Mouse (Mus musculus) thymus, adult 2 months (tissue): Measurements from ENCODE around the gene Trim29. TPM values are rescaled to one million over a fixed set of nuclear protein-coding genes. Genes with fewer than 3 reads are reported as not detected.
A peak's percentile ranks its signal among the peaks of the same experiment; 100 is the strongest.

Source experiments
- DNase-seq: peaks from one replicate; pipeline ENCODE4 v3.0.0; 2021
- H3K27ac ChIP-seq: fragments of 200-500 bp; 2 replicates; pipeline ENCODE4 v1.5.1; 2012; ENCODE audit warnings: low read length, control low read depth; ENCODE audit not compliant: control insufficient read depth, insufficient read depth
- H3K27me3 ChIP-seq: fragments of 200-500 bp; 2 replicates; pipeline ENCODE4 v1.6.1; 2012; ENCODE audit warnings: mild to moderate bottlenecking, low read length, moderate library complexity, mixed read lengths; ENCODE audit not compliant: control insufficient read depth, insufficient read depth
- H3K36me3 ChIP-seq: fragments of 200-500 bp; 2 replicates; pipeline ENCODE4 v1.6.1; 2012; ENCODE audit warnings: mild to moderate bottlenecking, low read length, moderate library complexity; ENCODE audit not compliant: control insufficient read depth, insufficient read depth
- H3K4me1 ChIP-seq: fragments of 200-500 bp; replicated peaks from 2 replicates; pipeline ENCODE4 v1.6.1; 2012; ENCODE audit warnings: low read length; ENCODE audit not compliant: control insufficient read depth, insufficient read depth
- H3K4me3 ChIP-seq: fragments of 200-500 bp; 2 replicates; pipeline ENCODE4 v1.5.1; 2012; ENCODE audit warnings: mild to moderate bottlenecking, low read length, control low read depth, moderate library complexity; ENCODE audit not compliant: control insufficient read depth, insufficient read depth
- CTCF ChIP-seq: fragments of 200-500 bp; IDR thresholded peaks from 2 replicates; pipeline ENCODE4 v1.5.1; 2012; ENCODE audit warnings: mild to moderate bottlenecking, control low read depth, low read length, moderate library complexity, borderline replicate concordance; ENCODE audit not compliant: control insufficient read depth, poor library complexity, insufficient read depth; ENCODE audit errors: extremely low read depth
- POLR2A ChIP-seq: fragments of 200-500 bp; IDR thresholded peaks from 2 replicates; pipeline ENCODE4 v1.6.1; 2012; ENCODE audit warnings: mild to moderate bottlenecking, low read length, control low read depth, moderate library complexity; ENCODE audit not compliant: control insufficient read depth, poor library complexity, insufficient read depth; ENCODE audit errors: extremely low read depth
- WGBS: fragments of 180-500 bp; shearing (Covaris S2); methylation state at CpG from one replicate; pipeline ENCODE4 v1.1.7; 2018; 5-methylcytosine and 5-hydroxymethylcytosine counted together
- polyA plus RNA-seq: library from polyadenylated mRNA; depleted of rRNA; stranded (reverse); fragments of >200 nt; gene quantifications from 2 replicates; pipeline ENCODE4 v1.2.3, GENCODE M21; 2012; rRNA removed

Gene Trim29
- 30.1 and 35.6 TPM in 2 replicates for polyA plus RNA-seq

DNA sequence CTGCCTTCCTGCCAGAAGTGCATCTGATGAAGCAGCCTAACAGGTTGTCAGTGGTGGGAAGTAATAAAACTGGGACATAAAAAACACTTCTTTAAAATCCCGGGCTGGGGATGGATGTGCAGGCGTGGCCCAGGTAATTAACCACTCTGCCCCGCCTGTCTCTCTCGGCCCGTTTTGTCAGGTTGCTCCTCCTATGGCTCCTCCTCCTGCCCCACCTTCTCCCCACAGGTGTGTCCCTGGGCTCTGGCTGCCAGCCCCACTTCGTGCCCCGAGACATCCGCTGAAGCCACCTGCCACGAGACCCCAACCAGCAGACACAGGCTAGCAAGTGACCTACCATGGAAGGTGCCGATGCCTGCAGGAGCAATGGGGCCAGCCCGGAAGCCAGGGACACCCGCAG lies at the start of gene Trim29:
Trim29 (plus strand) TSS at position 311 of the 400 bp plus-strand sequence.
- TF ChIP-seq POLR2A: no peak
- no peak for TF ChIP-seq CTCF
- H3K27me3 ChIP-seq: no peaks in the 10 kb centered on the region
- H3K4me3 ChIP-seq: peak within 1 kb of the TSS; percentile 23
- peak within 1 kb of the TSS; percentile 12; the same call in 1 of the 2 replicates for H3K27ac ChIP-seq
- no peaks in the 10 kb centered on the region for H3K4me1 ChIP-seq
- H3K36me3 ChIP-seq: no peaks in the 10 kb centered on the region
- DNase-seq: no peak
- 59% methylated on average over 12 of the region's 12 CpGs for WGBS

DNA sequence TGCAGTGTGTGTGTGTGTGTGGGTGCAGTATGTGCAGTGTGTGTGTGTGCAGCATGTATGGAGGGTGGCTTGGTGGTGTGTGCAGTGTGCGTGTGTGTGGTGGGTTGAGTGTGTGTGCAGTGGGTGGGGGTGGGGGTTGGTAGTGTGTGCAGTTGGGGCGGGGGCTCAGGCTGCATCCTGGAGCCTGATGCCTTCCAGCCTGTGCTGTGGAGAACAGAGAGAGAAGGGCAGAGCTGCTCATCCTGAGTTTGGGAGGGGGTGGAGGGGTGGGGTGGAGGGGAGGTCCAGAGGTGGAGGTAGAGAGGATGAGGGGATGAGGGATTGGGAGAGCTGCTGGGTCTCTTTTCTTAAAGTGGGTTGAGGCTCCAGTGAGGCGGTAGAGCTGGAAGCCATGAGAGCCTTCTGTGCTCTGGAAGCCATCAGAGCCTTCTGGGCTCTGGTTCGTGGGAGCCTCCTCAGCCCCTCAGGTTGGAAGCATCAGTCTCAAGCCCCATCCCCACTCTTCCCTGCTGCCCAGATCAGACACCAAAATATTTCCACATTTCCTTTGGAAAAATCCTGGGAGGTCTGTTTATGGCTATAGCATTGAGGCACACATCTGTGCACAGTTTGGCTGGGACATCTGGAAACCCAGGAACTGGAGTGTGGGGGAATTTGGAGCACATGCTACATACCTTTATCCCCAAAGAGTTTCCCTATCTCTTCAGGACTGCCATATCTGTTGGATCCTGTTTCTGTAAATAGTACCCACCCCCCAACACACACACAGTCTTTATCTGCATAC lies 49.3 kb upstream of the Trim29 start:
- DNase-seq: no peak
- H3K36me3 ChIP-seq: no peaks in the 10 kb centered on the region
- H3K27ac ChIP-seq: no peak overlapping the region
- H3K27me3 ChIP-seq: no peaks in the 10 kb centered on the region
- 93% methylated on average over 4 of the region's 4 CpGs for WGBS
- no peak overlapping the region for H3K4me3 ChIP-seq
- TF ChIP-seq POLR2A: no peak
- H3K4me1 ChIP-seq: peaks cover 17% of the 10 kb centered on the region; the same call in 1 of the 2 replicates

DNA sequence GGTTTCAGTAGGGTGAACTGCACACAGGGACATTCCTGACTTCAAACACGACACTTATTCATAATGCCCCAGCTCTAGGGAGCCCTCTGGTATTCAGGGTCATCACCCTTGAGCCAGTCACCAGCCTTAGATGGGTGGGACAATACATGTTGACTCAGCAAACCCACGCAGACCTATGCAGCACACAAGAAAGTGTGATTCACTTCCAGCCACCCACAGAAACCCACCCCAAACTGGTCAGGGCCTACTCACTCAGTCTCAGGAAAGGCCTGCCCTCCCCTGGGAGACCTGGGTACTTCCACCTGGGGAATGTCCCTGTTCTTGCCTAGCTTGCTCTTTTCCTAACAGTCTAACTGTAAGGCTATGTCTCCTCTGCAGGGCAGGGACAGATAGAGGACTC lies 48.7 kb upstream of the Trim29 start:
- Histone ChIP-seq H3K4me3 (no peak overlapping the region), H3K27ac (no peak overlapping the region)
- no peak for DNase-seq

DNA sequence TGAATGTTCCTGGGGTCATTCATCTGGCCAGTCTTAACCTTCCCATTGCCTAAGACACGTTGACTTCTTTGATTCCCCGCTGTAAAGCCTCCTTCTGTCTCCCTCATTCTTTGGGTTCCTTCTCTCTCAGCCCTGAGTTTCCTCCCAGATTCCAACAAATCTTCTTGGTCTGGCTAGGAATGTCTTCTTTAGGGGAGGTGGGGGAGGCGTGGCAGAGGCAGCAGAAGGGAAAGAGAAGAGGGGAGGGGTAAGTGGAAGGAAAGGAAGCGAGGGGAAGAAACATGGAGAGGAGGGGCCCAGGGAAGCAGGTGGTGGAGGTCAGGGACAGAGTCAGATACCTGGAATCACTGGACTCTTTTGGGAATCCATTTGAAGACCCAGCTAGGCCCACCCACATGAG lies 48.3 kb upstream of the Trim29 start:
- WGBS: 85% methylated on average over 4 of the region's 4 CpGs
- Histone ChIP-seq H3K27ac (no peak overlapping the region), H3K4me3 (no peak overlapping the region), H3K36me3 (no peaks in the 10 kb centered on the region), H3K27me3 (no peaks in the 10 kb centered on the region), H3K4me1 (peaks cover 17% of the 10 kb centered on the region; the same call in 1 of the 2 replicates)
- no peak for DNase-seq
- TF ChIP-seq POLR2A (no peak), CTCF (no peak)

More for the DNA sequence above, 48.7 kb upstream of the Trim29 start:
- Histone ChIP-seq H3K27me3 (no peaks in the 10 kb centered on the region), H3K4me1 (peaks cover 17% of the 10 kb centered on the region; the same call in 1 of the 2 replicates), H3K36me3 (no peaks in the 10 kb centered on the region)
- TF ChIP-seq CTCF (no peak), POLR2A (no peak)
- 82% methylated on average over 2 of the region's 2 CpGs for WGBS

DNA sequence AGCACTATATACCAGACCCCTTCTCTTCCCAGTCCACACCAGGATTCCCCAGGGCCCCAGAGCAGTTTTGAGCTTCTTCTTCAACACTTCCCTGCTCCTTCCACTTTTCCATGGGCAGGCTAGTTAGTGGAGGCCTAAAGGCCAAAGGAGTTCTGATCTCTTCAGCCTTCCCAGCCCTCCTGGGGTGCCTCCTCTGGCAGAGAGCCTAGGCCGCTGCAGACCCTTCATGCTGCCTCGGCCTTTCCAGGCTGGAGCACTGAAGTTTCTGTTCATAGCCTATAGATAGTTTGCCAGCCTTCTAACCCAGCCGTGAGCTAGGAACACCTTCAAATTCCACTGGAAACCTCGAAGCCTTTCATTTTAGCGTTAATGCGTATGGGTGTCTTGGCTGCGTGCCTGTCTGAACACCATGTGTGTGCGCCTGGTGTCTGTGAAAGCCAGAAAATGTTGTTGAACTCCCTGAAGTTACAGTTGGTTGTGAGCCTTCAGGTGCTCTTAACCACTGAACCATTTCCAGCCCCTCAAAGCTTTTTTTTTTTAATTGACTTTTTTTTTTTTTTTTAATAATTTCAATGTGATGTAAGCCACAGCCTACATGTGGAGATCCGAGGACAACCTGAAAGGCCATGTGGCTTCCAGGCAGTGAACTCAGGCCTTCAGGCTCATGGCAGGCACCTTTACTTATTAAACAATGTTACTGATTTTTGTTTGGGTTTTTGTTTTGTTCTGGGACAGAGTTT lies 47.7 kb upstream of the Trim29 start:
- Histone ChIP-seq H3K36me3 (no peaks in the 10 kb centered on the region), H3K27me3 (no peaks in the 10 kb centered on the region), H3K4me3 (no peak overlapping the region), H3K27ac (no peak overlapping the region), H3K4me1 (peaks cover 17% of the 10 kb centered on the region; the same call in 1 of the 2 replicates)
- WGBS: 41% methylated on average over 9 of the region's 9 CpGs
- no peak for DNase-seq
- TF ChIP-seq POLR2A (no peak), CTCF (no peak)

DNA sequence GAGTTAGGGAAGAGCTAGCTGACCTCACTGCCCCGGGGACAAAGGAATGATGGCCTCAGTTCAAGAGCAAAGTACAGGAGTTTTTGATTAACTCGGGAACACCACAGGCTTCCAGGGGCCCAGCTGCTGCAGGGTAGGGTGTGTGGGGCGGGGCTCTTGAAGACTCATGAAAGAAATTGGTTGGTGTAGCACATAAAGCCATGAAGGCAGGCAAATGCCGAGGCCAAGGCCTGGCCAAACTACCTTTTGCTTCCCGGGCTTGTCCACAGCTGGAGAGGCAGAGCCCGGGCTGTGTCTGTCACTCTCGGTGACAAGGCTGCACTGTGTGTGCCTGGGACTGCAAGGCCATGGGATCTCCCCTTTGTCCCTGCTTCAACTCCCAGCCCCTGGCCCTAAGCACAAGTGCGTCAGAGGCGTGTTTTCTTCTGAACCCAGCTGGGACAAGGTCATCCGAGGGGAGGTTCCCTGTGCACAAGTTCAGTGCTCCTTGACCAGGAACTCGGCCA lies 46.6 kb upstream of the Trim29 start:
- H3K4me1 ChIP-seq: peaks cover 17% of the 10 kb centered on the region; the same call in 1 of the 2 replicates
- no peak for TF ChIP-seq POLR2A
- no peak for TF ChIP-seq CTCF
- no peaks in the 10 kb centered on the region for H3K27me3 ChIP-seq
- DNase-seq: no peak
- WGBS: 67% methylated on average over 11 of the region's 11 CpGs
- no peak overlapping the region for H3K27ac ChIP-seq
- no peaks in the 10 kb centered on the region for H3K36me3 ChIP-seq
- H3K4me3 ChIP-seq: no peak overlapping the region
